Mouse (Mus musculus) liver, adult 2 months (tissue): ENCODE measurements around the gene Rab37.

ENCODE experiments used
- CTCF ChIP-seq: fragments of 200-500 bp; IDR thresholded peaks from 2 replicates; pipeline ENCODE4 v1.5.1; 2011; ENCODE audit warnings: low read depth, low read length, control low read depth
- POLR2A ChIP-seq: fragments of 200-500 bp; IDR thresholded peaks from 2 replicates; pipeline ENCODE4 v1.6.1; 2011; ENCODE audit warnings: low read length, control low read depth; ENCODE audit not compliant: insufficient read depth; ENCODE audit errors: extremely low read depth

- TF ChIP-seq CTCF (no peak), POLR2A (no peak)
Observed at GRCm38 (mm10) chr11:115153088-115153487, 61.9 kb downstream of the Rab37 start.
